ENCODE assay signal across 8 mouse cellular contexts in the genomic region with DNA sequence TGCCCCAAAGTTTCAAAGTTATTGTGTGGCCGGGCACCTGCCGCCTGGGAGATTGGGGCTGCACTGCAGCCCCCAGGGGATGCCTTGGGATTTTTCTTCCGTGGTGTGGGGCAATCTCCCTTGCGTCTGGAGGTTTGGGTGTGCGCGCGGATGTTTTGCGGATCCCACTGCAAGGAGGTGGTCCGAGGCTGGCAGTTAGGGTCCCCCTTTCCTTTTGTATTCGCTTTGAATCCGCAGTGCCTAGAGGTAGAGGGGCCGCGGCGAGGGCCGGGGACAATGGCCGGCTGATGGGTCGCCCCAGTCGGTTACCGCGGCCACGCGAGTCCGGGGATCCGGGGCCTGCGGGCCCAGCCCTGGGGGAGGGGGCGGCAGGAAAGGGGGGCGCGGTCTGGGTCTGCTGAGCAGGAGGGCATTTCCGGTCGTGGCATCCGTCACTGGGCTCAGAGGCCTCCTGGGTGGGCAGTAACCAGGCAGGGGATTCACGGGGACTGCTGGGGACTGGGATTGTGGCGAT. TPM values are rescaled to one million over a fixed set of nuclear protein-coding genes. Genes with fewer than 3 reads are reported as not detected.
DNase-seq lines count a peak whose midpoint lies in the region; ATAC-seq and TF ChIP-seq lines count a peak whose summit lies in the region.

No protein-coding gene starts in this region.

- peak overlapping the region; percentile 63; the same call in 1 of the 2 replicates for H3K27ac ChIP-seq in bone marrow, adult 2 months (ENCODE audit: control insufficient read depth, insufficient read depth, low read depth, low read length, poor library complexity)
- H3K27ac ChIP-seq in forebrain, embryonic 14.5 days (ENCODE audit: low read depth, low read length): peak overlapping the region; percentile 92
- H3K27ac ChIP-seq in layer of hippocampus, adult 2 months: peak overlapping the region; percentile 95
- peak overlapping the region; percentile 94 for H3K27ac ChIP-seq in lung, postnatal 0 days (ENCODE audit: low read length)

- intact Hi-C loops in heart, postnatal 25 days (cut with DNase I): loop anchor here (2.0 to 10.0 kb wide), 2 partner anchors 15 to 59 kb away; partner anchors contain the start of gene Tef

- H3K4me1 ChIP-seq in bone marrow, adult 2 months (ENCODE audit: control insufficient read depth, insufficient read depth, low read length): no peaks in the 10 kb centered on the region
- H3K4me1 ChIP-seq in forebrain, embryonic 14.5 days (ENCODE audit: control insufficient read depth, insufficient read depth, low read length): peaks cover 7% of the 10 kb centered on the region; the same call in 1 of the 2 replicates
- 0 out of 2 replicates have a peak, but pooled peaks cover 4% of the 10 kb centered on the region for H3K4me1 ChIP-seq in lung, postnatal 0 days (ENCODE audit: insufficient read depth, low read depth, low read length)

- under 1% methylated on average over 31 of the region's 33 CpGs for WGBS in bone marrow, adult 2 months
- under 1% methylated on average over 33 of the region's 33 CpGs for WGBS in forebrain, embryonic 14.5 days
- whole genome bisulfite sequencing in lung, postnatal 0 days: 2% methylated on average over 31 of the region's 33 CpGs

- peak; percentile 27 to 56 for DNase-seq in CD8-positive naive resting alpha-beta T cell, adult 2 months (ENCODE audit: low read depth in 2 of 2, low spot score in 2 of 2)
- peak; percentile 67 for DNase-seq in forebrain, embryonic 14.5 days (ENCODE audit: low spot score)
- peak; percentile 28 for DNase-seq in heart, postnatal 25 days (ENCODE audit: low spot score)
- peak; percentile 16 to 60 for DNase-seq in layer of hippocampus, adult 2 months (ENCODE audit: low spot score in 2 of 2)
- peak; percentile 76 for DNase-seq in lung, postnatal 0 days (ENCODE audit: low spot score)
- peak; percentile 68 for DNase-seq in ovary, postnatal 10 days (ENCODE audit: low spot score)
- DNase-seq in urinary bladder, adult 2 months (ENCODE audit: low spot score): peak; percentile 61

- H3K4me3 ChIP-seq in bone marrow, adult 2 months (replicated peaks; ENCODE audit: control insufficient read depth, low read depth, low read length): peak overlapping the region; percentile 89
- H3K4me3 ChIP-seq in forebrain, embryonic 14.5 days (ENCODE audit: low read depth, low read length): peak overlapping the region; percentile 89
- H3K4me3 ChIP-seq in layer of hippocampus, adult 2 months: peak overlapping the region; percentile 91
- peak overlapping the region; percentile 99 for H3K4me3 ChIP-seq in lung, postnatal 0 days (ENCODE audit: low read depth, low read length)

- peak; percentile 82 for ATAC-seq in forebrain, embryonic 14.5 days
- peak; percentile 83 for ATAC-seq in lung, postnatal 0 days

- TF ChIP-seq EP300 in lung, postnatal 0 days (IDR thresholded peaks at IDR 0.05): no peak

- H3K9ac ChIP-seq in forebrain, embryonic 14.5 days (ENCODE audit: low read length): peak overlapping the region; percentile 97
- H3K9ac ChIP-seq in lung, postnatal 0 days (replicated peaks; ENCODE audit: low read depth): peak overlapping the region; percentile 97

- no peak for TF ChIP-seq POLR2A in bone marrow, adult 2 months (IDR thresholded peaks at IDR 0.05; ENCODE audit: borderline replicate concordance, control insufficient read depth, low read depth, low read length)

- no peaks in the 10 kb centered on the region for H3K9me3 ChIP-seq in forebrain, embryonic 14.5 days (replicated peaks; ENCODE audit: control insufficient read depth, low read length)
- no peaks in the 10 kb centered on the region for H3K9me3 ChIP-seq in lung, postnatal 0 days (ENCODE audit: low read length)

- H3K27me3 ChIP-seq in forebrain, embryonic 14.5 days (replicated peaks; ENCODE audit: control insufficient read depth, insufficient read depth, low read length): no peaks in the 10 kb centered on the region
- no peaks in the 10 kb centered on the region for H3K27me3 ChIP-seq in lung, postnatal 0 days (replicated peaks; ENCODE audit: insufficient read depth, low read length)

- H3K36me3 ChIP-seq in forebrain, embryonic 14.5 days (ENCODE audit: control insufficient read depth, insufficient read depth, low read length): no peaks in the 10 kb centered on the region
- H3K36me3 ChIP-seq in lung, postnatal 0 days (ENCODE audit: insufficient read depth, low read length): no peaks in the 10 kb centered on the region

- peak overlapping the region; percentile 85 for H3K4me2 ChIP-seq in forebrain, embryonic 14.5 days (ENCODE audit: low read length)
- H3K4me2 ChIP-seq in lung, postnatal 0 days (replicated peaks; ENCODE audit: low read depth, low read length): peak overlapping the region; percentile 90

- no peak for TF ChIP-seq CTCF in bone marrow, adult 2 months (IDR thresholded peaks at IDR 0.05; ENCODE audit: control insufficient read depth, insufficient read depth, low read length)
- no peak for TF ChIP-seq CTCF in layer of hippocampus, adult 2 months (conservative IDR thresholded peaks at IDR 0.05)
- TF ChIP-seq CTCF in lung, postnatal 0 days (IDR thresholded peaks at IDR 0.05): 0 out of 2 replicates have a peak, but pooled peaks have one; percentile 2

RNA-seq across cellular contexts. Expression of gene Rangap1, which starts 0.3 kb away (rescaled TPM):
- 66.5 and 91.3 TPM in 2 replicates for polyA plus RNA-seq in bone marrow, adult 2 months (2011; ENCODE audit: insufficient read depth, insufficient read length, low replicate concordance, missing spikeins)
- 108 and 118 TPM in 2 replicates for polyA plus RNA-seq in forebrain, embryonic 14.5 days (2014; fragmentation: Nextera tagmentation; extraction: Ambion mirVana)
- total RNA-seq in heart, postnatal 25 days (2021): 10 to 100 TPM; 22.7 to 27.5 TPM
- 100 to 1,000 TPM; 149 to 162 TPM for total RNA-seq in layer of hippocampus, adult 2 months (2021)
- 17.9 and 24.6 TPM in 2 replicates for polyA plus RNA-seq in lung, postnatal 0 days (2015; fragmentation: Nextera tagmentation; extraction: Ambion mirVana)
- 29.4 and 31.0 TPM in 2 replicates for polyA plus RNA-seq in urinary bladder, adult 2 months (2012; rRNA removed)

RNA-seq across cellular contexts. Expression of gene Zc3h7b, which starts 0.8 kb away (rescaled TPM):
- 10.8 and 16.1 TPM in 2 replicates for polyA plus RNA-seq in bone marrow, adult 2 months (2011; ENCODE audit: insufficient read depth, insufficient read length, low replicate concordance, missing spikeins)
- 49.9 and 65.9 TPM in 2 replicates for polyA plus RNA-seq in forebrain, embryonic 14.5 days (2014; fragmentation: Nextera tagmentation; extraction: Ambion mirVana)
- 10 to 100 TPM; 70.3 to 72.9 TPM for total RNA-seq in heart, postnatal 25 days (2021)
- 100 to 1,000 TPM; 140 to 145 TPM for total RNA-seq in layer of hippocampus, adult 2 months (2021)
- 13.8 and 13.9 TPM in 2 replicates for polyA plus RNA-seq in lung, postnatal 0 days (2015; fragmentation: Nextera tagmentation; extraction: Ambion mirVana)
- 30.8 and 41.0 TPM in 2 replicates for polyA plus RNA-seq in urinary bladder, adult 2 months (2012; rRNA removed)

RNA-seq across cellular contexts. Expression of gene Chadl, which starts 48.6 kb away (rescaled TPM):
- polyA plus RNA-seq in bone marrow, adult 2 months (2011; ENCODE audit: insufficient read depth, insufficient read length, low replicate concordance, missing spikeins): not detected in 2 replicates
- polyA plus RNA-seq in forebrain, embryonic 14.5 days (2014; fragmentation: Nextera tagmentation; extraction: Ambion mirVana): 17.0 and 19.8 TPM in 2 replicates
- total RNA-seq in heart, postnatal 25 days (2021): 1 to 10 TPM; 1.3 to 1.6 TPM
- total RNA-seq in layer of hippocampus, adult 2 months (2021): 10 to 100 TPM; 11.7 to 12.3 TPM
- 2.6 and 2.7 TPM in 2 replicates for polyA plus RNA-seq in lung, postnatal 0 days (2015; fragmentation: Nextera tagmentation; extraction: Ambion mirVana)
- 3.0 and 3.9 TPM in 2 replicates for polyA plus RNA-seq in urinary bladder, adult 2 months (2012; rRNA removed)

RNA-seq across cellular contexts. Expression of gene Tef, which starts 56.6 kb away (rescaled TPM):
- polyA plus RNA-seq in bone marrow, adult 2 months (2011; ENCODE audit: insufficient read depth, insufficient read length, low replicate concordance, missing spikeins): 6.4 and 16.2 TPM in 2 replicates
- 15.1 and 18.1 TPM in 2 replicates for polyA plus RNA-seq in forebrain, embryonic 14.5 days (2014; fragmentation: Nextera tagmentation; extraction: Ambion mirVana)
- 100 to 1,000 TPM in 1 of 2 experiments, 10 to 100 TPM in 1; 64.1 to 135 TPM for total RNA-seq in heart, postnatal 25 days (2021)
- 100 to 1,000 TPM; 273 to 304 TPM for total RNA-seq in layer of hippocampus, adult 2 months (2021)
- 38.6 and 44.0 TPM in 2 replicates for polyA plus RNA-seq in lung, postnatal 0 days (2015; fragmentation: Nextera tagmentation; extraction: Ambion mirVana)
- 193 and 226 TPM in 2 replicates for polyA plus RNA-seq in urinary bladder, adult 2 months (2012; rRNA removed)

Comparison
In these comparisons a context has a peak if more than half of its experiments do, and no peak if none do; other contexts are left out.
1. Peak in every context shown above with its lines: DNase-seq, ATAC-seq, H3K4me3 ChIP-seq and H3K27ac ChIP-seq.